Mouse (Mus musculus): ENCODE data around the gene Syne2.

Gene Syne2

GRCm38 (mm10) chr12:75826699-75827353, 8.9 kb downstream of the Syne2 start:
- in situ Hi-C loops (cut with MseI, MboI), result no loop called here

- in situ Hi-C loops (cut with MseI, MboI), result no loop called here
Observed at GRCm38 (mm10) chr12:75827751-75828150, 9.8 kb downstream of the Syne2 start.

GRCm38 (mm10) chr12:75829616-75830015, 11.7 kb downstream of the Syne2 start:
- in situ Hi-C loops (cut with MseI, MboI), result no loop called here

- in situ Hi-C loops (cut with MseI, MboI), result no loop called here
Observed at GRCm38 (mm10) chr12:75833149-75833959, 15.4 kb downstream of the Syne2 start.

GRCm38 (mm10) chr12:75833960-75834729, 16.2 kb downstream of the Syne2 start:
- in situ Hi-C loops (cut with MseI, MboI), result no loop called here

- in situ Hi-C loops (cut with MseI, MboI), result no loop called here
Observed at GRCm38 (mm10) chr12:75836524-75836962, 18.6 kb downstream of the Syne2 start.

- in situ Hi-C loops (cut with MseI, MboI), result no loop called here
Observed at GRCm38 (mm10) chr12:75837462-75837861, 19.5 kb downstream of the Syne2 start.

GRCm38 (mm10) chr12:75839083-75839736, 21.3 kb downstream of the Syne2 start:
- in situ Hi-C loops (cut with MseI, MboI), result no loop called here

GRCm38 (mm10) chr12:75841183-75841582, 23.2 kb downstream of the Syne2 start:
- in situ Hi-C loops (cut with MseI, MboI), result no loop called here

- in situ Hi-C loops (cut with MseI, MboI), result no loop called here
Observed at GRCm38 (mm10) chr12:75844311-75844710, 26.4 kb downstream of the Syne2 start.

- in situ Hi-C loops (cut with MseI, MboI), result no loop called here
Observed at GRCm38 (mm10) chr12:75845070-75845469, 27.1 kb downstream of the Syne2 start.

GRCm38 (mm10) chr12:75846513-75846912, 28.6 kb downstream of the Syne2 start:
- in situ Hi-C loops (cut with MseI, MboI), result no loop called here

GRCm38 (mm10) chr12:75850205-75850604, 32.3 kb downstream of the Syne2 start:
- in situ Hi-C loops (cut with MseI, MboI), result no loop called here

GRCm38 (mm10) chr12:75851481-75851880, 33.5 kb downstream of the Syne2 start:
- in situ Hi-C loops (cut with MseI, MboI), result no loop called here

- in situ Hi-C loops (cut with MseI, MboI), result no loop called here
Observed at GRCm38 (mm10) chr12:75852384-75852783, 34.5 kb downstream of the Syne2 start.

GRCm38 (mm10) chr12:75853559-75853958, 35.6 kb downstream of the Syne2 start:
- in situ Hi-C loops (cut with MseI, MboI), result no loop called here

GRCm38 (mm10) chr12:75855051-75855453, 37.1 kb downstream of the Syne2 start:
- in situ Hi-C loops (cut with MseI, MboI), result no loop called here

- in situ Hi-C loops (cut with MseI, MboI), result no loop called here
Observed at GRCm38 (mm10) chr12:75855621-75856020, 37.7 kb downstream of the Syne2 start.

- in situ Hi-C loops (cut with MseI, MboI), result no loop called here
Observed at GRCm38 (mm10) chr12:75856096-75856868, 38.3 kb downstream of the Syne2 start.

- in situ Hi-C loops (cut with MseI, MboI), result no loop called here
Observed at GRCm38 (mm10) chr12:75859936-75860335, 42.0 kb downstream of the Syne2 start.

GRCm38 (mm10) chr12:75860843-75861242, 42.9 kb downstream of the Syne2 start:
- in situ Hi-C loops (cut with MseI, MboI), result no loop called here

Measured in mouse trophoblast stem cell (cell line).